Mouse (Mus musculus) lung, postnatal 0 days (tissue): ENCODE measurements around the gene Lmod3. TPM values are rescaled to one million over a fixed set of nuclear protein-coding genes. Genes with fewer than 3 reads are reported as not detected.
"Not testable (repeated sequence)": the region's sequence is repeated elsewhere in the genome, so short reads cannot be mapped to it uniquely, and the experiment has no call there.

Experiments
- ATAC-seq: fragments of 200-750 bp; cut with Nextera tagmentation; 2 replicates; pipeline ENCODE4 v1.8.0; 2017; ENCODE audit warnings: moderate library complexity
- DNase-seq: peaks from one replicate; pipeline ENCODE4 v3.0.0-alpha.2; 2016; ENCODE audit warnings: low spot score
- H3K27ac ChIP-seq: fragments of 300-500 bp; sonication (generic); 2 replicates; pipeline ENCODE4 v1.5.1; 2014; ENCODE audit warnings: antibody characterized with exemption, mild to moderate bottlenecking, low read length, mixed read lengths
- H3K27me3 ChIP-seq: fragments of 300-500 bp; sonication (generic); replicated peaks from 2 replicates; pipeline ENCODE4 v1.6.1; 2014; ENCODE audit warnings: low read length, mixed read lengths; ENCODE audit not compliant: insufficient read depth
- H3K36me3 ChIP-seq: fragments of 300-500 bp; sonication (generic); 2 replicates; pipeline ENCODE4 v1.6.1; 2014; ENCODE audit warnings: low read length, mixed read lengths; ENCODE audit not compliant: insufficient read depth
- H3K4me1 ChIP-seq: fragments of 300-500 bp; sonication (generic); 2 replicates; pipeline ENCODE4 v1.6.1; 2014; ENCODE audit warnings: antibody characterized with exemption, low read depth, low read length, mixed read lengths; ENCODE audit not compliant: insufficient read depth
- H3K4me2 ChIP-seq: fragments of 300-500 bp; sonication (generic); replicated peaks from 2 replicates; pipeline ENCODE4 v1.6.1; 2014; ENCODE audit warnings: low read depth, mild to moderate bottlenecking, low read length, moderate library complexity, mixed read lengths
- H3K4me3 ChIP-seq: fragments of 300-500 bp; sonication (generic); 2 replicates; pipeline ENCODE4 v1.5.1; 2014; ENCODE audit warnings: low read depth, low read length
- H3K9ac ChIP-seq: fragments of 300-500 bp; sonication (generic); replicated peaks from 2 replicates; pipeline ENCODE4 v1.6.1; 2014; ENCODE audit warnings: low read depth, mild to moderate bottlenecking
- H3K9me3 ChIP-seq: fragments of 300-500 bp; sonication (generic); 2 replicates; pipeline ENCODE4 v1.6.1; 2016; ENCODE audit warnings: low read length, mixed read lengths
- CTCF ChIP-seq: IDR thresholded peaks from 2 replicates; pipeline ENCODE4 v1.5.1; 2016; ENCODE audit warnings: antibody characterized with exemption, mild to moderate bottlenecking
- EP300 ChIP-seq: IDR thresholded peaks from 2 replicates; pipeline ENCODE4 v1.6.1; 2016; ENCODE audit warnings: antibody characterized with exemption, mild to moderate bottlenecking, control low read depth
- WGBS: fragments of 180-500 bp; shearing (Covaris S2); extraction: QIAGEN DNeasy Blood & Tissue Kit; methylation state at CpG from one replicate; pipeline ENCODE4 v1.1.7; 2014; 5-methylcytosine and 5-hydroxymethylcytosine counted together
- polyA plus RNA-seq: library from polyadenylated mRNA; unstranded; fragments of >200 nt; fragmentation: Nextera tagmentation; extraction: Ambion mirVana; gene quantifications from 2 replicates; pipeline ENCODE4 v1.2.1, GENCODE M21; 2015

Lmod3 gene
- polyA plus RNA-seq, 1 experiment from 2014 or later: 0.31 TPM

DNA sequence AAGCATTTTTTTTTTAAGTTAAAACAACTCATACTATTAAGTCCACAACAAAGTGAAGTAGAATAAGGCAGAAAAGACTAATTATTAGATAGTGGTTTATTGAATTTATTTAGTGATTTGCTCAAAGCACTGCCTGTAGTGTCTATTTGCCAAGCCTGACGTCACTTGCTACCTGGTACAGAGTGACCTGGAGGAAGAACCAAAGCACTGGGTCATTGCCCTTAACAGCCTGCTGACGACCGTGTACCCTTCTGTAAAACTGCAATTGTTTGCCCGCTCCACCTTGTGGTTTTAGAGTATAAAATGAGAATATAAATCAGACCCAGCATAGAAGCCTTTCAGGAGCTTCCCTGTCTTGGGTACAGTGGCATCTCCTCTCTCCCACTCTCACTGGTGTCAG, 9.7 kb upstream of the Lmod3 start:
- WGBS: 61% methylated on average over 4 of the region's 4 CpGs
- no peaks in the 10 kb centered on the region for H3K27me3 ChIP-seq
- no peak overlapping the region for H3K4me3 ChIP-seq
- H3K36me3 ChIP-seq: no peaks in the 10 kb centered on the region
- H3K27ac ChIP-seq: no peak overlapping the region
- H3K4me2 ChIP-seq: no peak overlapping the region
- no peak overlapping the region for H3K9ac ChIP-seq
- TF ChIP-seq CTCF: no peak
- no peak for TF ChIP-seq EP300
- no peaks in the 10 kb centered on the region for H3K4me1 ChIP-seq
- DNase-seq (no peak), ATAC-seq (no peak)
- no peaks in the 10 kb centered on the region for H3K9me3 ChIP-seq

DNA sequence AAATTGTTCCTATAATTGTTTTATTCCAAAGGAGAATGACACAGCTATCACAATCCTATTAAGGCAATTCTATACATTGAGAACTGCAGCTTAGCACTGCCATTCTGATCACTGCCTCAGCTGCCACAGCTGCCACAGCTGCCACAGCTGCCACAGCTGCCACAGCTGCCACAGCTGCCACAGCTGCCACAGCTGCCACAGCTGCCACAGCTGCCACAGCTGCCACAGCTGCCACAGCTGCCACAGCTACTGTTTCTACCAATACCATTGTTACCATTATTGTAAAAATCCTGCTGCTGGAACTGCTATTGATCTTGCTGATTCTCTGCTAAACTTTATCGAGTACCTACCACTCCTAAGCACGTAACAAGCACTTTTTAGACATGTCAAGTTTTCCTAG, 7.4 kb upstream of the Lmod3 start:
- 83% methylated on average over 2 of the region's 2 CpGs for WGBS
- not testable (repeated sequence) for ATAC-seq, H3K9me3 ChIP-seq, H3K27ac ChIP-seq, H3K36me3 ChIP-seq, H3K9ac ChIP-seq, H3K27me3 ChIP-seq, H3K4me3 ChIP-seq, DNase-seq, H3K4me2 ChIP-seq, H3K4me1 ChIP-seq

DNA sequence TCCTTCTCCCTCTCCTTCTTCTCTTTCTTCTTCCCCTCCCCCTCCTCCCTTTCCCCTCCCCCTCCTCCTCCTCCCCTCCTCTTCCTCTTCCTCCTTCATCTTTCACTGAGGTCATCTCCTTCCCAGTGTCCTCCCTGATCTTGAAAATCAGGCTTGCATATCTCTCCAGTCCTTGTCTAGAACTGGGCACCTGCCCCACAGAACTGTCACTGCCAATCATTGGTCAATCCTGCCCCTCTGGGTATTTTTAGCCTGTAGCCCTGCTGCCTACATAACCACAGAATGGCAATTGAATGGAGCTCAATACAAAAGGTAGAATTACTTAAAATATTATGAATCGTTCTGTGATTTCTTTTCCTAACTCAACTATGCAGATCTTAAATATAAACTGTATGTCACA, 5.9 kb upstream of the Lmod3 start:
- H3K4me2 ChIP-seq: no peak overlapping the region
- H3K27ac ChIP-seq: no peak overlapping the region
- H3K9ac ChIP-seq: no peak overlapping the region
- ATAC-seq (no peak), DNase-seq (no peak)
- 86% methylated on average over 1 of the region's 1 CpGs for WGBS
- no peaks in the 10 kb centered on the region for H3K36me3 ChIP-seq
- no peak for TF ChIP-seq EP300
- TF ChIP-seq CTCF: no peak
- no peak overlapping the region for H3K4me3 ChIP-seq
- no peaks in the 10 kb centered on the region for H3K27me3 ChIP-seq
- H3K4me1 ChIP-seq: no peaks in the 10 kb centered on the region
- no peaks in the 10 kb centered on the region for H3K9me3 ChIP-seq

DNA sequence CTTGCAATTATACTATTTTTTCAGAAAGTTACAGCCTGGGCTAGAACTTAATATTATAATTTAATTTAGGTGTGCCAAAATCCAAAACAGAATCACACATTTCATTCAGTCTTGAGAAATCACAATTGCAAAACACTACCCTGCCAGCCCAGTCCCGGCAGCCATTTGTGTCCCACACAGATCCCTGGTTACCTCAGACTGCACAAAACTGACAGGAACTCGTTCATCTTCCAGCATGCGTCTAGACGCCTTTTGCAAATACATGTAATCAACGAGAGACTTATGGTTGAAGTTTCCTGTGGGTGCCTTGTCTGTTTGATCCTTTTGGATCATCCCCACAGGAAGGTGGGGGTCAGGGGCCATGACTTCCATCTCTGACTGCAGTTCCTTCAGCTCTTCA, 473 bp downstream of the Lmod3 start:
- no peak overlapping the region for H3K9ac ChIP-seq

DNA sequence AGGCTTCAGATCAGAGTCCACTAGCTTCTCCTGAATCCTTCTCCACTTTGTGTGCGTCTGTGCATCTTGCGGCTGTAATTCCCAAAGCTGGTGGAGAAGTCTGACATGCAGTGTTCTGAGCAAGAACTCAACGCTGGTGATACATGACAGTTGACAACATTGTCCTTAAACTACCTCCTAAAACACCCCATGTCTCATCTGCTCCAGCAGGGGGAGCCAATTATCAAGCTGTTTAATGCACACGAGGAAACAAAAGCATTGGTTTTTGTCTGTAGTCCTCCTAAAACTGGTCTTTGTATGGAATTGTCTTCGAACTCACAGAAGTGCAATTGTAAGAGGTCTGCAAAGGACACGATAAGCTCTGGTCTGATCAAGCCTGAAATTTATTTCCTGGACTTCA, 1.6 kb downstream of the Lmod3 start:
- Histone ChIP-seq H3K27me3 (no peaks in the 10 kb centered on the region), H3K9ac (no peak overlapping the region), H3K4me2 (no peak overlapping the region), H3K4me1 (no peaks in the 10 kb centered on the region), H3K36me3 (no peaks in the 10 kb centered on the region), H3K9me3 (no peaks in the 10 kb centered on the region), H3K4me3 (no peak overlapping the region), H3K27ac (no peak overlapping the region)
- ATAC-seq: no peak
- peak; percentile 77 for DNase-seq
- TF ChIP-seq CTCF (peak; percentile 90), EP300 (no peak)
- WGBS: 34% methylated on average over 6 of the region's 6 CpGs

More for the DNA sequence above, 473 bp downstream of the Lmod3 start:
- H3K4me1 ChIP-seq: no peaks in the 10 kb centered on the region
- H3K4me2 ChIP-seq: no peak overlapping the region
- H3K27ac ChIP-seq: no peak overlapping the region
- ATAC-seq (no peak), DNase-seq (peak; percentile 33)
- no peaks in the 10 kb centered on the region for H3K36me3 ChIP-seq
- WGBS: 22% methylated on average over 5 of the region's 5 CpGs
- TF ChIP-seq EP300 (no peak), CTCF (no peak)
- no peaks in the 10 kb centered on the region for H3K9me3 ChIP-seq
- H3K4me3 ChIP-seq: no peak overlapping the region
- no peaks in the 10 kb centered on the region for H3K27me3 ChIP-seq

DNA sequence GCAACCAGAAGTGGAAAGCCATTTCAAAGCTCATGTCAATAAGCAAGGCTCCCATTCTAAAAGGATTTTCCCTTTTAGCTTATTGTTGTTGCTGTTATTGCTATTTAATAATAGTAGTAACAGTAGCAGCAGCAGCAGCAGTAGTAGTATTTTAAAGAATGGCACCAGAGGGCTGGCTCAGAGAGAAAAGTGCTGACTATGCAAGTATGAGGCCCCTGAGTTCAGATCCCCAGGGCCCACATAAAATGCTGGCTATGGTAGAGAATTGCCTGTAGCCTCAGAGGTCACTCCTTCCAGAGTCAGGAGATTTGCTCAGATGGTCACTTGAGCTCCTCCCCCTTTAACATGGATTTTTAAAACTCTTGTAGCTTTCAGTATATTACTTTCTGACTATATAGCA, 7.4 kb downstream of the Lmod3 start:
- no peak overlapping the region for H3K9ac ChIP-seq
- H3K36me3 ChIP-seq: no peaks in the 10 kb centered on the region
- ATAC-seq (no peak), DNase-seq (no peak)
- no peak overlapping the region for H3K27ac ChIP-seq
- no peaks in the 10 kb centered on the region for H3K9me3 ChIP-seq
- no peak overlapping the region for H3K4me3 ChIP-seq
- no peak overlapping the region for H3K4me2 ChIP-seq
- no peaks in the 10 kb centered on the region for H3K4me1 ChIP-seq
- TF ChIP-seq CTCF (no peak), EP300 (no peak)
- no peaks in the 10 kb centered on the region for H3K27me3 ChIP-seq

DNA sequence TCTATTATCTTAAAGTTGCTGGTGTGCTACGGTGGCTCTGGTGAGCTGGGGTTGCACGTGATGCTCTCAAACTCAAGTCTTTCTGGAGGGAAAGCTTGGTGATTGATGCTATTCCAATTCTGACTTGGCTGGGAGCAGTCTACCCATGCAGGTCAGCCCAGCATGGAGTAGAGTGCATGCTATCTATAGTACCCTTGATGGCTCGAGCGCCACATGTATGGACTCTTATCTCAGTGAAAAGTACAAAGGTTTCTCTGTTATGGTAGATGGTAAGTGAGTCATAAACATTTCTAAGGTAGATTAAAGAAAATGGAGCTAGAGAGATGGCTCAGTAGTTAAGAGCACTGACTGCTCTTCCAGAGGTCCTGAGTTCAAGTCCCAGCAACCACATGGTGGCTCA, 10.0 kb downstream of the Lmod3 start:
- H3K4me3 ChIP-seq: no peak overlapping the region
- 77% methylated on average over 4 of the region's 4 CpGs for WGBS
- no peak for ATAC-seq

More for the DNA sequence above, 10.0 kb downstream of the Lmod3 start:
- Histone ChIP-seq H3K9me3 (no peaks in the 10 kb centered on the region), H3K4me1 (no peaks in the 10 kb centered on the region), H3K36me3 (no peaks in the 10 kb centered on the region), H3K27ac (no peak overlapping the region), H3K4me2 (no peak overlapping the region), H3K27me3 (no peaks in the 10 kb centered on the region), H3K9ac (no peak overlapping the region)
- no peak for DNase-seq
- TF ChIP-seq EP300: no peak
- no peak for TF ChIP-seq CTCF
